Mouse (Mus musculus) thymus, adult 2 months (tissue): ENCODE results near the gene Gdf11.

Source experiments
- CTCF ChIP-seq: fragments of 200-500 bp; IDR thresholded peaks from 2 replicates; pipeline ENCODE4 v1.5.1; 2012; ENCODE audit warnings: mild to moderate bottlenecking, control low read depth, low read length, moderate library complexity, borderline replicate concordance; ENCODE audit not compliant: control insufficient read depth, poor library complexity, insufficient read depth; ENCODE audit errors: extremely low read depth
- POLR2A ChIP-seq: fragments of 200-500 bp; IDR thresholded peaks from 2 replicates; pipeline ENCODE4 v1.6.1; 2012; ENCODE audit warnings: mild to moderate bottlenecking, low read length, control low read depth, moderate library complexity; ENCODE audit not compliant: control insufficient read depth, poor library complexity, insufficient read depth; ENCODE audit errors: extremely low read depth

- TF ChIP-seq CTCF (no peak), POLR2A (no peak)
Measured at GRCm38 (mm10) chr10:128899759-128900490, 8.4 kb upstream of the Gdf11 start.
